Mouse (Mus musculus) lung, postnatal 10 days (tissue): ENCODE results near the gene Fap.
A peak's percentile ranks its signal among the peaks of the same experiment; 100 is the strongest.

Experiments used
- DNase-seq: peaks from one replicate; pipeline ENCODE4 v3.0.0; 2021

Fap gene

GRCm38 (mm10) chr2:62573753-62574159 lies at the start of gene Fap:
TSS of gene Fap (minus strand) at chr2:62574075.
- peak; percentile 9 for DNase-seq

- DNase-seq = no peak
Observed at GRCm38 (mm10) chr2:62623024-62623441, 49.2 kb upstream of the Fap start.

- DNase-seq = no peak
Observed at GRCm38 (mm10) chr2:62619679-62620078, 45.8 kb upstream of the Fap start.

- DNase-seq = no peak
Observed at GRCm38 (mm10) chr2:62618934-62619341, 45.1 kb upstream of the Fap start.

GRCm38 (mm10) chr2:62613133-62613532 lies 39.3 kb upstream of the Fap start:
- no peak for DNase-seq

GRCm38 (mm10) chr2:62606205-62606604 lies 32.3 kb upstream of the Fap start:
- DNase-seq = no peak

- no peak for DNase-seq
Observed at GRCm38 (mm10) chr2:62603530-62603929, 29.7 kb upstream of the Fap start.

GRCm38 (mm10) chr2:62596586-62596985 lies 22.7 kb upstream of the Fap start:
- DNase-seq = no peak

- DNase-seq = no peak
Observed at GRCm38 (mm10) chr2:62594491-62594890, 20.6 kb upstream of the Fap start.

GRCm38 (mm10) chr2:62591555-62591954 lies 17.7 kb upstream of the Fap start:
- DNase-seq = no peak

- DNase-seq = no peak
Observed at GRCm38 (mm10) chr2:62589333-62589732, 15.5 kb upstream of the Fap start.

GRCm38 (mm10) chr2:62585769-62586168 lies 11.9 kb upstream of the Fap start:
- no peak for DNase-seq

- DNase-seq = no peak
Observed at GRCm38 (mm10) chr2:62574962-62575361, 1.1 kb upstream of the Fap start.

- DNase-seq = no peak
Observed at GRCm38 (mm10) chr2:62574250-62574649, 375 bp upstream of the Fap start.

- DNase-seq = no peak
Observed at GRCm38 (mm10) chr2:62573099-62573752, 649 bp downstream of the Fap start.

- no peak for DNase-seq
Observed at GRCm38 (mm10) chr2:62564687-62565086, 9.2 kb downstream of the Fap start.

- no peak for DNase-seq
Observed at GRCm38 (mm10) chr2:62562661-62563485, 11.0 kb downstream of the Fap start.

- DNase-seq = no peak
Observed at GRCm38 (mm10) chr2:62557417-62557816, 16.5 kb downstream of the Fap start.

GRCm38 (mm10) chr2:62556349-62556748 lies 17.5 kb downstream of the Fap start:
- DNase-seq = no peak

- no peak for DNase-seq
Observed at GRCm38 (mm10) chr2:62549659-62550058, 24.2 kb downstream of the Fap start.

GRCm38 (mm10) chr2:62549131-62549530 lies 24.7 kb downstream of the Fap start:
- no peak for DNase-seq

GRCm38 (mm10) chr2:62548104-62548503 lies 25.8 kb downstream of the Fap start:
- no peak for DNase-seq

GRCm38 (mm10) chr2:62535483-62535882 lies 38.4 kb downstream of the Fap start:
- no peak for DNase-seq

- no peak for DNase-seq
Observed at GRCm38 (mm10) chr2:62531065-62531464, 42.8 kb downstream of the Fap start.
